Mouse (Mus musculus): ENCODE results near the gene Sel1l3. TPM values are rescaled to one million over a fixed set of nuclear protein-coding genes. Genes with fewer than 3 reads are reported as not detected.
A peak's percentile ranks its signal among the peaks of the same experiment; 100 is the strongest.

Sel1l3 gene
- total RNA-seq, 1 experiment from 2014 or later, result 2.0 TPM

DNA sequence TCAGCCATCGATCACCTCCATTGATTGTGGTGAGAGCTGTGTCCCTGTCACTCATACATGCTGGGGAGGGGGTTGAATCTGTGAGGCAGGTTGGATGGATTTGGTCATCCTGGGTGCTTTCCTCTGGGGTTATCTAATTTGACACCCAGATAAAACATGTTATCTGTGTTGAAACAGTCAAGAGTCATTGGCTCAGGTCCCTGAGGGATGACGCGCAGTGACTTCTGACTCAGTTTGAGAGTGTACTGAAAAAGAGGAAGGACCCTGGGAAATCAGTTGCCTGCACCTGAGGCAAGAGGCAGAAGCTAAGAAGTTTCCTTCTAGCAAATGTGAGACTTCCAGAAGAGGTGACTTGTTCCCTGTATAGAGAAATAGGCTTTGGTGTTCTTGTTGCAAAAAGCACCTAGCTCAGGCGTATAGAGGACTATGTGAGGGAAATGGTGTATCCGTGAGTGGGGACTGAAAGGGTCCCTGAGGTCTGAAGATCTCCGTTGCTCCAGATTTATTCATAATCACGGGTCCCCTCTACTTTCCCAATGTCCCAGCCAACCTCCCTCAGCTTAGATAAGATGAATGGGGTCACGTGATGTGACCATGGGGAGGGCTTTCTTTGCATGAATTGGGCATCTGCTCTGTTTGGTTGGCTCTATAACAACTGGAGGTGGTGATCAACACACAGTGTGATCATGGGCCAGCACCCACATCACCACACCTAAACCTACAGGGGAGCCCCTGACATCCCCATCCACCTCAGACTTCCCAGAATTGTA lies 73.4 kb downstream of the Sel1l3 start:
- no peak for DNase-seq

- no peak for DNase-seq
These were observed 74.2 kb downstream of the Sel1l3 start for GRCm38 (mm10) chr5:53139566-53139965.

DNA sequence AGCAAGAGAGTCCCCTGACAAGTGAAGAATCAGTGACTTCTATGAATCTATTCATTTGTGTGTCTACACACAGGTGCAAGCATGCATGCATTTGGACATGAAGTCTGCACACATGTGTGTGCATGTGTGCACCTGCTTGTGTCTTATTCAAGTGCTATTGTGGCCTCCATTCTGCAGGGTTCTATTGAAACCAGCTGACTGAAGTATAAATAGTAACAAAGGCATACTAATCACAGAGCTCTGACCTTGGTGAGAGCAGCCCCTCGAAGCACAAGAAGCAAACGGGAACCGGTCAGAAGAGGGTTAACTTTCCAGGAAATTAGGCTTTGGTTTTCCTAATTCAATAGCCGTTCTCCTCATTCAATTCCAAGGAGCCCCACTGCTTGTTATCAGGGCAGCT lies 74.6 kb downstream of the Sel1l3 start:
- DNase-seq, result no peak

DNA sequence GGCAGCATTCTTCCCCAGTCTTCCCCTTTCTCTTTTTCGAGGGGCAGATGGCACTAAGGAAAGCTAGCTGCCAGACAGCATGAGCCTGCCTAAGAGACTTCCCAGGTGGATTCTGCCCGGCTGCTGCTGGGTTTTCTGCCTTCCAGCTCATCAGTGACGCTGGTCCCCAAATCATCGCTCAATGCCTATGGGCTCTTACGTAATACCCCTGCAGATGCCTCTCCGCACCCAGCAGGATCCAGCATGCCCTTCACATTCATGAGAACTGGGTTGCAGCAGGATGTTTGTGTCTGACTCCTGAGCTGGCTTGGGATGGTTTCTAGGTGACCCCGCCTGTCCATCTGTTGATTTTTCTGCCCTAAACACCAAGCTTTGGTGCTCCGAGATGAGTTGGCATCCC lies 75.7 kb downstream of the Sel1l3 start:
- no peak for DNase-seq

- no peak for DNase-seq
These were observed 77.7 kb downstream of the Sel1l3 start for GRCm38 (mm10) chr5:53135984-53136383.

DNA sequence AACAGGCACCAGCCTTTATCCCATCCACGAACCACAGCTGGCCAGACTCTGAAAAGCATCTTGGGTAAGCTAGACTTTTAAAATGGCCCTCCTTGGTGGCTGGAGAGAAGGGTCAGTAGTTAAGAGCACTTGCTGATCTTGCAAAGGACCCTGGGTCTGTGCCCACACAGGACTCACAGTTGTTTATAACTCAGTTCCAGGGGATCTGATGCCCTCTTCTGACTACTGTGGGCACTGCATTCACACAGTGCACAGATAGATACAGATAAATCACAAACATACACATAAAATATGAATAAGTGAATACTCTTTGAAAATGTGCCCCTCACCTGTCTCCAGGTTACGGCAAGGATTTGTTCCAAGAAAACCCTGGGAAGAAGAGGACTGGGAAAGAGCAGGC lies 79.7 kb downstream of the Sel1l3 start:
- no peak for DNase-seq

DNA sequence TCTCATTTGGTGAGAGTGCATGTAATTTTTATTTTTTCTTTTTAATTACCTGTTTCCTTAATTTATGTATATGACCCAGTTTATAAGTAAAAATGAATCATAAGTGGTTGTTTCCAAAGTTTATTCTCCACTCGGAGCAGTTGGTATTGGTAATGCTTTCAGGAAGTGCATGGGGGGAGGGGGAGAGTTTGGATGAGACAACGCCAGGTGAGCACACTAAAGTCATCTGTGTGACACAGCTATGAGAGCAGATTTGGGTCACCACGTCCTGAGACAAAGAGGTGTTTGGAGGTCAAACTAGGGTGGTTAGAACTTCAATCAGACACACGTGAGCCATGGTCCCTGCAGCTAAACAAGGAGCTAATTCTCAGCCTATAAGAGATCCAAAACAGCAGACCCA lies 89.0 kb downstream of the Sel1l3 start:
- no peak for DNase-seq

DNA sequence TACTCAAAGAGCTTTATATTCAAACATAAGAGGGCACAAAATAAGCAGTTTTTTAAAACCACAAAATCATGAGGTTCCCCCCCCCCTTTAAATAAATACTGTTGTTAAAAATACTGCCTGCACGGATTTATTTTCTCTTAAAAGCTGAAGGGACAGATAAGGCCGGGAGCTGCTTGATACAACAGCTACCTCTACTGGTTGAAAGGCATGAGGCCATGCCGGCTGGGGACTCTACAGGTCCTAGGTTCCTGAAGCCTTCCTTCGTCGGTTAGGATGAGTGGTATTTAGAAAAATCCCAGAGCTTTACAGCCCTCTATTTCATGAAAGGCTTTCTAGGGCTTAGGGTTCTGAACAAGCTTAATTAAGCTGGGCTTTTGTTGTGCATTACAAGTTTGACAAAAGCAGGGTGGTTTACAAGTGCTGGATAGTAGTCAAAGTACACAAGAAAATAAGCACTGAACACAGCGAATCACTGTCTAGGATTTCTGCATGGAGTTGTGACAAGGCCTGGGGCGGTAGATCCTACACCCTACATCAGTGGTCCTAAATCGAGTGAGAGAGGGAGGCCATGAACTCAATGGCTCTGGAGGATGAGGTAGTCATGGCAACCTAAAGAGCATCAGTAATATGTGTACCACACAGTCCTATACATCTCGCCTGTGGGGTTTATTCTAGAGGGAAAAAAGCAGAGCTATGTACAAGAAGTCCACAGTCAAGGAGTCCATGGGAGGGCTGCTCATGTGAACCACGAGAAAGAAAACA lies 90.0 kb downstream of the Sel1l3 start:
- peak; percentile 19 for DNase-seq

GRCm38 (mm10) chr5:53119689-53120088 lies 94.0 kb downstream of the Sel1l3 start:
- no peak for DNase-seq

DNA sequence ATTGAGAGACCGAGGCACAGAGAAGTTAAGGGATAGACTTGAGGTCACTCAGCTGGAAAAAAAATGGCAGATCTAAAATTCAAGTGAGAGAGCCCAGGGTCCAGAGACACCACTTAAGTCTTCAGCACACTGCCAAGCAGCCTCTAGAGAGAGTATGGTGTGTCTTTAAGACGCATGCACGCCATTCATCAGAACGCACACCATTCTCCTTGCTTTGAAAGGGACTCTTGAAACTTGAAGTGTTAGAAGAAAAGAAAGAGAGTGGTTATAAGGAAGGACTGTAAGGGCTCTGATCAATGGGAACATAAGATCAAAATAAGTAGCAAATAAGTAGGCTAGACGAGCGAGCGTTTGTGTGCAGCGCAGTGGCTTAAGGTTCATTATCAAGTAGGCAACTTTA lies 95.5 kb downstream of the Sel1l3 start:
- DNase-seq, result no peak

GRCm38 (mm10) chr5:53114616-53115267 lies 99.0 kb downstream of the Sel1l3 start:
- no peak for DNase-seq

DNA sequence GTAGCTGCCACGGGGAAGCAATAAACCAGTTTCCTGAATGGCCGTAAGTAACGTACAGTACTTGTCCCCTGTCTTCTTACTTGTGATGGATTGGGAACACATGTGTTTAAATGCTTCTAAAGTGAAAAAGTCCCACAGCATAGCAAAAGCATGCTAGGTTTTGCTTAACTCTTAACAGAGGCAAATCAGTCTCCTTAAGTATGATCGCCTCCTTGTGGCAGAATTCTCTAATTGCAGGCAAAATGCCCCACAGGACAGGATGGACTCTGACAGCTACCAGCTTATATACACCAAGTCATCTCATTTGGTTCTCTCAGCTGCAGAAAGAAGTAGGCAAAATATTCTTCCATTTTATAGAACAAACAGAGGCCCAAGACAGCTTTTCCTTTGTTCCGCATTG lies 100.8 kb downstream of the Sel1l3 start:
- DNase-seq, result no peak

GRCm38 (mm10) chr5:53111036-53111435 lies 102.7 kb downstream of the Sel1l3 start:
- DNase-seq, result no peak

GRCm38 (mm10) chr5:53110225-53110624 lies 103.5 kb downstream of the Sel1l3 start:
- DNase-seq, result no peak

DNA sequence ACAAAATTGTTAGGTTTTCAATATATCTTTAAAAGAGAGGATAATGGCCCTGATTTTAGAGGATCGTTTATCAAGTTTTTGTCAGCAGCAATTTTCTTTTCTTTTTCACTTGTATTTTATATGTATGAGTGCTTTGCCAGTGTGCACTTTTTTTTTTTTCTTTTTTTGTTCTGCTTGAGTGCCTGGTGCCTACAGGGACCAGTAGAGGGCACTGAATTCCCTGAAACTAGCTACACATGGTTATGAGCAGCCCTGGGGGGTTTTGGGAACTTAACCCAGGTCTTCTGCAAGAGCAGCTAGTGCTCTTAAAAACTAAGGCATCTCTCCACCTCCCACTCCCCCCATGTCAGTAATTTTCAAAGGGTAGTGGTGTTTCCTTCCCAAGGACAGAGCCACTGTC lies 105.1 kb downstream of the Sel1l3 start:
- DNase-seq, result no peak

DNA sequence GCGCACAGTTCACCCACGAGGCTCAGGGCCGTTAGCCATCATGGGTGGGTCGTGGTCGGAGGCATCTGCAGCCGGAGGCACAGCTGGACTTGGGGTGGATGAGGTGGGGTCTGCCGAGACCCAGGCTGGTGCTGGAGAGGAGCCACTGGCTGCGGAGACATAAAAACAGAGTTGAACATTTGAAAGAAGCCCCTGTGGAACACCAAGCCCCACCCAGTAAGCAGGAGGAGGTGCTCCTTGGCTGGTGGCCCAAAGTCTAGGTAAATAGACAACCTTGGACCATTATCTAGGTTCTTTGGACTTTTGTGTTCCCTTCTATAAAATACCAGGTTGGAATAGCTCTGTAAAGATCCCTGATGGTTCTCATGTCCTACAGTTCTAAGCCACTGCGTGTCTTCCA lies 105.7 kb downstream of the Sel1l3 start:
- no peak for DNase-seq

- no peak for DNase-seq
These were observed 107.0 kb downstream of the Sel1l3 start for GRCm38 (mm10) chr5:53106731-53107130.

DNA sequence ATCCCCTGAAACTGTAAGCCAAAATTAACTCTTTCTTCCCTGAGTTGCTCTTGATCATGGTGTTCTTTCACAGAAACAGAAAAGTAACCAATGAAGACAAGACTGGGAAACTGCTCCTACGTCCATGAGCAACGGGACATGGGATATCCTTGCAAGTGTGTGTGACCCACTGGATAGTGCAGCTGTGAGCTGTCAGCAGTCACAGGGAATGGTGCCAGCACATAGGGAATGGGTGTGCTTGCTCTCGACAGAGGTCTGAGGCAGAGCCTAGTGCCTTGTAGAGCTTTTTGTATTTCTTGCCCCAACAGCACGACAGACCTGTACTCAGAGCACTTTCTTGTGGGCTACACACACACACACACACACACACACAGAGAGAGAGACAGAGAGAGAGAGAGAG lies 107.6 kb downstream of the Sel1l3 start:
- DNase-seq, result no peak

GRCm38 (mm10) chr5:53105716-53106115 lies 108.0 kb downstream of the Sel1l3 start:
- DNase-seq, result peak; percentile 35

- DNase-seq, result no peak
These were observed 109.4 kb downstream of the Sel1l3 start for GRCm38 (mm10) chr5:53104177-53104855.

DNA sequence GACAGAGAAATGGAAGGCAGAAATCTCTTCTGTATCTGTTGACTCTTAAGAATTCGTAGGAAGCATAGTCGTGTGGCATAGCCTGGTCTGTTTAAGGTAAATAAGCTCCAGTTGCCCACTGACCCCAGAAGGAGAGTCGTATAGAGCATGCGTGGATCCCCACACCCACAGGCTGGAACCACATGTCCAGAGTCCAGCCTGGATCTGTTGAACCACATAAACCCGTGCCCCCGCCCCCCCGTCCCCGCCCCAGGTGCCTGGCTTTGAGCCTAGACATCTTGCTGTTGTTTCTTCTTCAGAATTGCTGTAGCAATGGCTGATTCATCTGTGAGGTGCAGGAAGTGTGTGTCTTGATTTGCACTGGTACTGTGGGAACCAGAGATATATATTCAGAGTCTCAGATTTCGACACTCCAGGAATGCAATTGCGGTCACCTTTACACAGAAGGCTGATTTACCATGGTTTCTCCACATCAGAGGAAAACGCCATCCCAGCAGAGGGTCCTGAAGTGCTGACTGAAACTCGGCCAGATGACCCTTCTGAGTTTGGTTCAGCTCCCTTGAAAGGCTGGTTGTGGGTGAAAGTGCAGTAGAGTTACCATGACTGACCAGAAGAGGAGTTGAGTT lies 111.8 kb downstream of the Sel1l3 start:
- DNase-seq, result no peak

GRCm38 (mm10) chr5:53091331-53091730 lies 122.4 kb downstream of the Sel1l3 start:
- DNase-seq, result no peak

Measured in adrenal gland, postnatal 25 days (tissue).